Mouse (Mus musculus): ENCODE measurements around the gene Lmo2.

Gene Lmo2

GRCm38 (mm10) chr2:103941085-103941484 is 16.7 kb upstream of the Lmo2 start:
- CTCF ChIA-PET, result interaction anchor here (1.1 kb wide), 1 partner anchor 23 kb away, joined by 3 read pairs; no protein-coding TSS in a partner anchor

GRCm38 (mm10) chr2:103944859-103945258 is 12.9 kb upstream of the Lmo2 start:
- CTCF ChIA-PET, result interaction anchor here (0.5 to 1.5 kb wide), 3 partner anchors 10 to 27 kb away, joined by 3 to 4 read pairs (median 3); no protein-coding TSS in a partner anchor

GRCm38 (mm10) chr2:103945571-103946092 is 12.2 kb upstream of the Lmo2 start:
- CTCF ChIA-PET, result interaction anchor here (0.9 to 1.5 kb wide), 2 partner anchors 24 to 211 kb away, joined by 3 read pairs; no protein-coding TSS in a partner anchor

GRCm38 (mm10) chr2:103946892-103947291 is 10.9 kb upstream of the Lmo2 start:
- CTCF ChIA-PET, result no interaction called here

GRCm38 (mm10) chr2:103947982-103948655 is 9.7 kb upstream of the Lmo2 start:
- CTCF ChIA-PET, result interaction anchor here (0.7 kb wide), 1 partner anchor 22 kb away, joined by 4 read pairs; no protein-coding TSS in a partner anchor

GRCm38 (mm10) chr2:103953050-103953835 is 4.5 kb upstream of the Lmo2 start:
- CTCF ChIA-PET, result no interaction called here

GRCm38 (mm10) chr2:103955714-103956113 is 2.1 kb upstream of the Lmo2 start:
- CTCF ChIA-PET, result no interaction called here

GRCm38 (mm10) chr2:103956867-103957266 is 919 bp upstream of the Lmo2 start:
- CTCF ChIA-PET, result no interaction called here

- CTCF ChIA-PET, result no interaction called here
Measured at GRCm38 (mm10) chr2:103958634-103959033, 848 bp downstream of the Lmo2 start.

- CTCF ChIA-PET, result no interaction called here
Measured at GRCm38 (mm10) chr2:103959066-103959465, 1.3 kb downstream of the Lmo2 start.

GRCm38 (mm10) chr2:103959574-103959973 is 1.8 kb downstream of the Lmo2 start:
- CTCF ChIA-PET, result no interaction called here

- CTCF ChIA-PET, result interaction anchor here (0.8 kb wide), 1 partner anchor 9 kb away, joined by 3 read pairs; no protein-coding TSS in a partner anchor
Measured at GRCm38 (mm10) chr2:103962349-103962748, 4.6 kb downstream of the Lmo2 start.

- CTCF ChIA-PET, result no interaction called here
Measured at GRCm38 (mm10) chr2:103965391-103965790, 7.6 kb downstream of the Lmo2 start.

GRCm38 (mm10) chr2:103968186-103968585 is 10.4 kb downstream of the Lmo2 start:
- CTCF ChIA-PET, result interaction anchor here (1.7 kb wide), 1 partner anchor 14 kb away, joined by 7 read pairs; no protein-coding TSS in a partner anchor

- CTCF ChIA-PET, result interaction anchor here (1.1 to 1.7 kb wide), 2 partner anchors 13 to 23 kb away, joined by 3 to 7 read pairs; no protein-coding TSS in a partner anchor
Measured at GRCm38 (mm10) chr2:103968919-103969436, 11.2 kb downstream of the Lmo2 start.

GRCm38 (mm10) chr2:103969437-103970040 is 11.8 kb downstream of the Lmo2 start:
- CTCF ChIA-PET, result interaction anchor here (1.1 to 1.7 kb wide), 2 partner anchors 12 to 24 kb away, joined by 3 to 7 read pairs; no protein-coding TSS in a partner anchor

GRCm38 (mm10) chr2:103970041-103970790 is 12.4 kb downstream of the Lmo2 start:
- CTCF ChIA-PET, result interaction anchor here (0.5 to 1.7 kb wide), 5 partner anchors 12 to 210 kb away, joined by 3 to 7 read pairs (median 3); partner anchors contain the start of gene A930018P22Rik

GRCm38 (mm10) chr2:103970791-103971649 is 13.2 kb downstream of the Lmo2 start:
- CTCF ChIA-PET, result interaction anchor here (0.5 to 1.0 kb wide), 6 partner anchors 8 to 211 kb away, joined by 3 to 5 read pairs (median 3); partner anchors contain the start of gene A930018P22Rik

- CTCF ChIA-PET, result interaction anchor here (0.6 to 1.0 kb wide), 4 partner anchors 9 to 114 kb away, joined by 3 to 5 read pairs (median 4); no protein-coding TSS in a partner anchor
Measured at GRCm38 (mm10) chr2:103971838-103972237, 14.1 kb downstream of the Lmo2 start.

Measured in spleen, embryonic (tissue).